Mouse (Mus musculus) stomach, postnatal 0 days (tissue): ENCODE results near the gene Mrps33.

Experiments
- CTCF ChIP-seq: IDR thresholded peaks from 2 replicates; pipeline ENCODE4 v1.5.1; 2016; ENCODE audit warnings: antibody characterized with exemption, low read depth, mild to moderate bottlenecking, moderate library complexity
- EP300 ChIP-seq: optimal IDR thresholded peaks from 2 replicates; pipeline ENCODE3; 2016; ENCODE audit warnings: antibody characterized with exemption

GRCm38 (mm10) chr6:39781766-39782530 is 28.8 kb downstream of the Mrps33 start:
- TF ChIP-seq EP300, result no peak
- no peak; the same call in 1 of the 2 replicates for TF ChIP-seq CTCF
